Mouse (Mus musculus): ENCODE measurements at regions not wholly inside any gene's neighbourhood (a gene's known extent, or its start where the extent isn't known, plus 50 kb on each side); places are given as distances from the start of the nearest gene placed in this dataset.

DNA sequence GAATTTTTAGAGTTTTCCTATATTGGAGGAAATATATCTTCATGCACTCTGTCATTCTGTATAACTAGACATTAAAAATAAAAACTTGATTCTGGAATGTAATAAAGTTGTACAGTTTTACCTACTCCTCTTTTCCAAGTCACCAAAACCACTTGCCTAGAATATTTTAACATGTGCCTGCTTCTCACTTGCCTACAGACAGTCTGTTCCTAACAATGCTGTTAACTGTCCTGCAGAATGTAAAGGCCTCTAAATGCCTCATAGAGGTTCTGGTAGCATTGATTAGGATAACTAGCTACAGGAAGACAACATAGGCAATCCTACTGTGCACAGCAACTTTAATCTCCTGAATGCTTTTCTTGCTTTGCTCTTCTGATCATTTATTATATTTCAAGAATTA is 614.9 kb upstream of the Pcdh7 start:
- DNase-seq (ENCODE audit: low spot score in 2 of 2), result peak in 1 of 2 experiments; percentile 10

DNA sequence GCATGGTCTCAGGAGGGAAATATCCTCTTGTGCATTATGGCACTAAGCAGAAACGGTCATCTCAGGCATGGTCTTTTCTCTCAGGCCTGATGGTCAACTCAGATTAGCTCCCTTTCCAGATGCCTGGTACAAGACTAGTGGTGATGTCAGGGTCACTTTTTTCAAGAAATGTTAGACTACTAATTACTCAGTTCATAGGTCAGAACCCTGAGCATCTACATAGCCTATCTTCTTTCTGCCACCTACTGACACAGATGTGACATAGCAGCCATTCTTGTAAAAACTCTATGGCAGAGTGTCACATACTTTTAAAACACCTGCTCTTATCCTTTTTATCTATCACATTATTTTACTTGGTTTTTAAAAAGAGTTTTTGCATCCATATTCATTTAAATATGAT is 589.3 kb upstream of the Pcdh7 start:
- no peak for DNase-seq (ENCODE audit: low spot score in 2 of 2)
